Mouse (Mus musculus) 3134 (cell line): ENCODE data around the gene Dnajc3.

ENCODE experiments used
- DNase-seq: peaks from one replicate; pipeline ENCODE4 v3.0.0-alpha.2; 2011; ENCODE audit warnings: low spot score; ENCODE audit not compliant: insufficient read length; ENCODE audit errors: extremely low read depth

Gene Dnajc3

DNA sequence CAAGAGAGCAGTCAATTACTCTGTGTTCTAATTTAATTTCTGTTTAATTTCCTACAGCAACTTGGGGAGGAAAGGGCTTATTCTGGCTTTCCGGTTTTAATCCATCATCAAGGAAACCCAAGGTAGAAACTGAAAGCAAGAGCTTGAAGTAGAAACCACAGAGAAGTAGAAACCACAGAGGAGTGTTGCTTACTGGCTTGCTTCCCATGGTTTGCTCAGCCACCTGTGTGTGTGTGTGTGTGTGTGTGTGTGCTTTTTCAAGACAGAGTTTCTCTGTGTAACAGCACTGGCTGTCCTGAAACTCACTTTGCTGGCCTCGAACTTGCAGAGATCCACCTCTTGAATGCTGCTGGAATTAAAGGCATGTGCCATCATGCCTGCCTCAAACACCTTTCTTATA is 8.0 kb upstream of the Dnajc3 start:
- peak; percentile 39 for DNase-seq

DNA sequence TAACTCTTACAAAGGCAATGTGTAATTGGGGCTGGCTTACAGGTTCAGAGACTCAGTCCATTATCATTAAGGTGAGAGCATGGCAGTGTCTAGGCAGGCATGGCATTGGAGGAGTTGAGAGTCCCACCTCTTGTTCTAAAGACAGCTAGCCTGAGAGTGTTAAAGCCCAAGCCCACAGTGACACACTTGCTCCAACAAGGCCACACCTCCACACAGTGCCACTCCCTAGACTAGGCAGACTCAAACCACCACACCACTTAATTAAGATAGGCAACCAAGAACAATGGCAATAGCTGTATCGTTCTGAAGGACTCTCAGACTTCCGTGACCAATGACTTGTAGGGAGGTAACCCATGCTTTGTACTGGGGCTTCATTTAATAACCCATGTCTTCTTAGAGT is 7.0 kb upstream of the Dnajc3 start:
- DNase-seq: no peak

DNA sequence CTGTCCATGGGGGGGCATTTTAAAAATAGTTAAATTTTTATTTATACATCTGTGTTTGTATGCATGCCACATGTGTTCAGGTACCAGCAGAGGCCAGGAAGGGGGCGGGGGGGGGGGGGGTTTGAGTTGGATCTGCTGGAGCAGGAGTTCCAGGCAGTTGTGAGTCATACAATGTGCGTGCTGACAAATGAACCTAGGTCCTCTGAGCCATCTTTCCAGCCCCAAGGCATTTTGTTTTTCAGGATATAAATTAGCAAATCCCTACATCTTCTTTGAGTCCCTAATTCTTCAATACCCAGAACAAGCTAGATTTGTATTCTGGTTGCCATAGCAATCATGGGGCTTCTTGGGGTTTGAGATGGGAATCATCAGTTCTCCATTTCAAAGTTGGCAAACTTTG is 6.6 kb upstream of the Dnajc3 start:
- DNase-seq: no peak

DNA sequence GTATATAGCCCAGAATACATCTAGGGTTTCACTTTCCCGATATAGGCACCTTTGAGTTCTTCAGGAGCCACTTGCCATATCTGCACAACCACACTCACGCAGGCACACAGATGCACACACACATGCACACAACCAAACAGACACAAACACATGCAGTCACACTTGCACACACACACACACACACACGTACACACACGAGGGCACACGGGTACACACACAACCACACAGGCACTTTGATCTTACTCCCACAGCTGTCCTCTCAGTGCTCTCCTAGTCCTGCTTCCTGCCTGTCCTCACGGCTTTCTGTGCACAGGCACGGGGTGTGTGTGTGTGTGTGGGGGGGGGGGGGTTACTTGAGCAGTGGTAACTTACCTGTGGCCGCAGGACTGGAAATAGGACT is 4.8 kb upstream of the Dnajc3 start:
- DNase-seq: no peak

DNA sequence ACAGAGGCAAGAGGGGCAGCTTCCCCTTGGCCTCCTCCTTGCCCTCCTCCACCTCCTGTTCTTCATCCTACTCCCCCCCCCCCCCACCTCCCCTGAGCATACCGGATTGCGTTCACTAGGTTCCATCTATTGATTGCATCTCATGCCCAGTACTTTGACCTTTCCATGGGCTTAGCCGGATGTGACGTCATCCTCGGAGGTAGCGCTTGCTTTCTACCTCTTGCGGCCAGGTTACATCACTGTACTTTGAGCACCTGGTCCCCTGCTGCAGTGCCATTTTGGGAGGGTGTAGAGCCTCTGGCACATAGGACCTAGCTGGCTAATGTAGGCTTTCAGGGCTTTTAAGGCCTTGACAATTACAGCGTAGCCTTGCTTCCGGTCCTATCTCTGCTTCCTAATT is 3.1 kb upstream of the Dnajc3 start:
- no peak for DNase-seq

DNA sequence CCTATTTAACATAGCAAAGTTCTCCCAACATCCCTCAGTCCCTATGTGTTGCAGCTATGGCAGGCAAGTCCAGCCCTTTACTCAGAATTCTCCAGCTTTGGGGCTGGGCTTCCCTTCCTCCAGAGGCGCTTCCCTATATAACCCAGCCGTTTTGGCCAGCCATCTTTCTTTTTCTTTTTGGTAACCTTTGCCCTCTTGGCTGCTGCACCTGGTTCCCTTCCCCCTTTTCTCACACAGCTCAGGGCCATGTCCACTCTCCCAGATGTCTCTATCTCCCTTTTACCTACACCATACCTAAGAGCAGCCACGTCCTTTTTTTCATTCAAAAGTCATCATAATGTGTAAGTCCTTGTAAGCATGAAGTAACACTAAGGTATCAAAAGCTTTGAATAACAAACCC is 1.5 kb upstream of the Dnajc3 start:
- DNase-seq: no peak

DNA sequence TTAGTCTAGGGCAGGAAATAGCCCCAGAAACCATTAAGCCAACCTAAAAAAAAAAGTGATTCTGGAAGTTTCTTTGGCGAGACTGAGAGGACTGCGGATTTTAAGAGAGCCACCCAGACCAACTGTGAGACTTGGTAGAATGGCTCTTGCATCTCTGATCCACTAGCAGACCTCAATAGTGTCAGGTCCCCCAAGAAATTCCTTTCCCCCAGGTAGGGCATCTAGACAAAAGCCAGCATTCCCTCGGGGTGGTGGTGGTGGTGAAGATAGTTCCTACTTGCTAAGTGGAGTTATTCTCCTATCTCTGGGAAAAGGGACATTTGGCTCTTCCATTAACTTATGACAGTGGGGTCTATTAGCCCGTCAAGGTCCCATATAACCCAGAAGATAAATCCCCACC is 824 bp upstream of the Dnajc3 start:
- no peak for DNase-seq

DNA sequence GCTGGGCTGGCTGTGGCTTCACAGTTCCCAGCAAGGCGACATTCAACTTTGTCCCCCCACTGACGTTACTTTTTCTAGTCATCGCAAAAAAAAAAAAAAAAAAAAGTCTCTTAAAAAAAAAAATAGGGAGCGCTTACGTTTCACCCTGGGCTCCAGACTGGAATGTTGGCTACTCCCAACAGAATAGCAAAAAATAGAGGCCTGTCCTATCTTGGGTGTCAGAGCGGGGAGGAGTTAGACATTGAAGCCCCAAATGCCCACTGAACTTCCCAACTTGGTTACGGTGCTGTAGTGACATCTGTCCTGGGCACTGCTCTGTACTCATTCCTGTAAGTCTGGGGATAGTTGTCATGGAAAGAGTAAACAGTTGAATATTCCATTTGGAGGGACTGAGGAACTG is 775 bp downstream of the Dnajc3 start:
- DNase-seq: no peak

DNA sequence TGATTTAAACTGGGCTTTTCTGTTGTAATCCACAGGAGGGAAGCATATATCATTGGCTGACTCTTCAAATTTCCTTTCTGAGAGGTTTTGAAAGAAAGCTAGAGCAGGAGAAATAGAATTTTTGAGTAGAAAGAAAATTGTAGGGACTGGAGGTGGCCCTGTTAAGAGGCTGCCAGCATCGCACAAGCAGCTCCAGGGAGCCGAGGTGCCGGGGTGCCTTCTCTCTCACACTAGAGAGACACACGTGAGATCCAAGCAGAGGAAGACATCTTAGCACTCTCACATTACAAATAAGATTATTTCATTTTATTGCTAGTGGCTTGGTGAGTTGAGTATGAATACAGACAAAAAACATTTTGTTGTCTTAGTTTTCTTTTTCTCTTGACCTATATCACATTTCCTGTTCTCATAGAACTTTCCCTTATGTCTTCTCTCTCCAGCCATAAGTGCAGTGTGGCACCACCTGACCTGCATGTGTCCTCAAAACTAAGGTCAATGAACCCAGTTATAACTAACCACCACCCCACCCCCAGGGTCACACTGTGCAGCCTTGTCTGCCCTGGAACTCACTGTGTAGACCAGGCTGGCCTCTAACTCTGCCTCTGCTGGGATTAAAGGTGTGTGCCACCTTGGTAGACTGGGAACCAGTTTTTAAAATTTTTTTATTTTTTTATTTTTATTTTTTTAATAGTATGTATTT is 3.2 kb downstream of the Dnajc3 start:
- DNase-seq: no peak

DNA sequence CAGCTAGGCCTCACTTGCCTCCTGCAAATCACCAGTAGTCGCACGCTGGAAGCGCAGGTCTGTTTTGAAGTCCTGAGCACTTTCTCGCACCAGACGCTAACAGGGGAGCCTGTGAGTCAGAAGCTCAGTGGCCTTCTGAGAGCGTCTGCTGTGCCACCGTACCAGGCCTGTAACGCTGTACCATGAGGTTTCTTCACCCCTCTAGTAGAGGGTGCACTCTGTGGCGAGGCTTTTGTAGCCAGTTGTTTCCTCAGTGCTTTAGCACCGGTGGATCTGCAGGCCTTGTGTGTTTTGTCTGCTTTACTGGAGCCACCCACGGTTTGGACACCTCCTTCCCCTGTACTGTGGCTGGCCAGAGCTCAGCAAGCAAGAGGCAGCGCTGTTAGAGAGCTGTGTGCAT is 4.3 kb downstream of the Dnajc3 start:
- DNase-seq: no peak

DNA sequence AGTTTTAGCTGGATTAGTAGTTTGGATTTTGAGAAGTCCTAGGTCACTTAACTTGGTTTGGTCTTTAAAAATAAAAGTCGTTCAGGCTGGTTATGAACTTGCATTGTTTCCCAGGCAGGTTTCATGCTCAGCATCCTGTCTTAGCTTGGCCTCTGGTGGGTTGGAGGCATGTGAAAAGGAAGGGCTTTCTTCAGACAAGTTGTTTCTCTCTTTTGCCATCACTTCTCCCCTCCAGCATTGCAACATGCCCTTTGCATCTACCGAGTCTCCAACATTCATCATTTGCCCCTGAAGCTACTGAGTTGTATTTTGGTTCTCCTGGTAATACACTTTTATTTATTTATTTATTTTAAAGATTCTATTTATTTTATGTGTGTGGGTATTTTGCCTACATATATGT is 6.9 kb downstream of the Dnajc3 start:
- no peak for DNase-seq

DNA sequence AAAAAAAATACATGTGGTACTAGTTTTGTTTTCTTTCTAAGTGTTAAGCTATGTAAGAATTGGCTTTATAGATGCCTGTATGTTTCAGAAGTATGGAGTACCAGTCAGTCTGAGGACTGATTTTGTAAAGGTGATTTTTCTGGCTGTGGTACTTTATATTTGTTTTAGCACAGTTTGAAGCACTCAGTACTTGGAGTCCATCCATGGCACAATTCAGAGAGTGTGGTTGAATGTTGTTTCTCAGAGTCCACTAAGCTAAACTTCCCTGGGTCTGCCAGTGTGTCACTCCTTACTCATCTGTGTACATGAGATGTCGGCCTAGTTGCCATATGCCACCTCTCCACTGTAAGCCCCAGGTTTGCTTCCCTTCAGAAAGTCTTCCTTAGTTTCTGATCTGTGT is 11.1 kb downstream of the Dnajc3 start:
- no peak for DNase-seq

DNA sequence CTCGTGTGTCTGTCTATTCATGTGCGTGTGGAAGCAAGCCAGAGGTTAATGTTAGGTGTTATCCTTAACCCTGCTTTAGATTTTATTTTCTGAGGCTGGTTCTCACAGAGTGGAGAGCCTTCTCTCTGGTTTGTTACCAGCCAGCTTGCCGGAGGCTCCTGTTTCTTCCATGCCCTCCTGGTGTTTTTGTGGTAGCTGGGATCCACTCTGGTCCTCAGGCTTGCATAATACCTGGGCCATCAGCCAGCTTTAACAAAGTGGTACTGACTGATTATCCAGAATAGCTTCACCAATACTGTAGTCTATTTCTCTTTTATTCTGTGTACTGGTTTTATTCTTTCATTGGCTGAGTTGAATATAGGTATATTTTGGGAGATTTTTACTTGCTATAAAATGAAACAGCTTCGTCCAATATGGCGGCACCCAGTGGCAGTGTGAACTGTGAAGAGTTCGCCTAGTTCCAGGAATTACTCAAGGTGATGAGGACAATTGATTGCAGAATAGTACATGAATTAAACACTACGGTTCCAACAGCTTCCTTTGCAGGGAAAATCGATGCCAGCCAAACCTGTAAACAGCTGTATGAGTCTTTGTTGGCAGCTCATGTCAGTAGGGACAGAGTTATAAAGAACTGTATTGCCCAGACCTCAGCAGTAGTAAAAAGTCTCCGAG is 14.3 kb downstream of the Dnajc3 start:
- DNase-seq: no peak

DNA sequence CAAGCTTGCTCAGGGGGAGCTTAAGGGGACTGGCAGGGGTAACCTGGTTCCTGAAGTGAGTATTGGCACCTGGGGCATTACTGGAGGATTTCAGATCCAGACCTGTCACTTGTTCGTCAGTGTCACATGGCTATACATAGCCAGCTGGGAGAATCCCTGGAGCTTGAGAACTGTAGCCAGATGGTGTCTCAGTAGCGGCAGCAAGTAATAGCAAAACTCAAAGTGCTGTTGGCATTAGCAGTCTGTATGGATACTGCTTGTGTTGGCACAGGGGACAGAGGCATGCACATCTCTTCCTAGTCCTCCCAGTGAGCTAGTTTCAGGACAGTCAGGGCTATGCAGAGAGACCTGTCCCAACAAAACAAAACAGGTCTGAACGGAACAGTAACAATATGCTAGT is 20.2 kb downstream of the Dnajc3 start:
- DNase-seq: no peak

DNA sequence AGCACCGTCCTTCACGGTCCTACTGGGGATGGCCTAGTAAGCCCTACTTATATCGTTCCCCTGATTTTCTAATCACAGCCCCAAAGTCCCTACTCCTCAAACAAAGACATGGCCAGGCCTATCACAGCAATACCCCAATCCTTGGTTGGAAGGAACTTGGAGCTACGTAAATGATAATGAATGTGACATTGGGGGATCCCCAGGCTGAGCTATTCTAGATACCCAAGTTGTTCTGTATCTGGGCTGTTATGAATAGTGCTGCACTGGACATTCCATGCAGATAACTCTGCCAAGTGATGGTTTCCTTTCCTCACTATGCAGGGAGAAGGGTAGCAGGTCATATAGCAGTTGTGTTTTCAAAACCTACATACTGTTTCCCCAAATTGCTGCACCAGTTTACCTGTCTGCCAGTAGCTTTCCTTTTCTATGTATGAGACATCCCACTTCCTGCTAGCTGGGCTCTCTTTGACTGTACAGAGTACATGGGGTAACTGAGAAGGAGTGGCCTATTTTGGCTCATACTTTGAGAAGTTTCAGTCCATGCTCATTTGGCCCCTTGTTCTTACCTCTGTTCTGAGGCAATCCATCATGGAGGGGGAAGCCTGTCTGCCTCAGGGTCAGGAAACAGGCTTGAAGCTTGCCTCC is 27.7 kb downstream of the Dnajc3 start:
- no peak for DNase-seq

DNA sequence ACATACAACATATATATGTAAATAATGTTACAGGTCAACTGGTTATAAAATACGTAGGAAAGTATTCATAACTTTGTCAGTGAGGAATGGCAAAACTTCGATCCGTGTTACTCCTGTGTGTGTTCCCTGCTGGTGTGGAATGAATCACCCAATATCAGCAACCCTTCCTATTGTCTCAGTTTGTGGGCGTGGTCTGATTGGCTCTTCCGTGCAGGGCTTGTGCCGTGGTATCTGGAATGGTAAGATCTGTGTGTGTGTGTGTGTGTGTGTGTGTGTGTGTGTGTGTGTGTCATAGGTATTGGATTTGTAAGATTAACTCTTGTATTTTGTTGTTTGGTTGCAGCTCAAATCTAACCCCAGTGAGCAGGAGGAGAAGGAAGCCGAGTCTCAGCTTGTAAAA is 29.9 kb downstream of the Dnajc3 start:
- DNase-seq: no peak

DNA sequence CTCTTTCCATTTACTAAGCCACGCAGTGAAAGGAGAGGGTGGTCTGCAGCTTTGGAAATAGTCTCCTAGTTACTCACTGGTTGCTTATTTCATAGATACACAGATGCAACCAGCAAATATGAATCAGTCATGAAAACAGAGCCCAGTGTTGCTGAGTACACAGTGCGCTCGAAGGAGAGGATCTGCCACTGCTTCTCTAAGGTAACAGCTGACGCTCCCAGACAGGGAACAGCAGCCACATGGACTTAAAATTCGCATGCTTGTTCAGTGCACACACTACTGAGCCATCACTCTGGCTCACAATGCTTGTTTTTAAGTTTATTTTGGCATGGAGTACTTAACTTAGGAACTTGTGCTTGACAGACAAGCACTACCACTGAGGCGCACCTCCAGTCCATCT is 34.5 kb downstream of the Dnajc3 start:
- no peak for DNase-seq

DNA sequence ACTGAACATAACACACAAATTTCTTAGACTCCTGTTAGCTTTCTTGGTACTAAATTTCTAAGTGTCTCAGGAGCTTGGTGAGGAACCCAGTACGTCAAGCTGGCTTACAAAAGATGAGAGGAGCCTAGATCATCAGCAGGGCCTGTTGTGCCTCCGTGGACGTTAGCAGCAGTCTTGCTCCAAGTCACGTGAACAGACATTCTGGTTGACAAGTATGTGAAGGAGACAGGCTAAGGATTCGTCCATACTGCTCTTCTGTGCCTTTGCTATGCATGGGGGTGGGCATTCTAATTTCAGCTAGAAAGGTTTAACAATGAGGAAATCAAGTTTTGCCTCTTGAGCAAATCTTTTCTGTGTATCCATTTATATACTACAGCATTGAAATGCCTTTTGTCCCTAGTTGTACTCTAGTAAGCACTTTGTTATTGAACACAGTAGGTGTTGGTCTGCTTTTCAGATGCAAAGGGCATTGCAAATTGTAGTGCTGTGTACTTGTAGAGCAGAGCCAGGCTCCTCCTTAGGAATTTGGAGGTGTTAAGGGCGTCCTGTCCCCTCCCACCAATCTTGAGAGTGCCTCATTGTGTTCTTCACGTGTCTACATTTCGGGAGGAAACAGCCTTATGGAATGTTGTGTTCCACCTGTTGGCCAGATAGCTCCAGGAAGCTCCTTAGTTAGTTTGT is 39.5 kb downstream of the Dnajc3 start:
- DNase-seq: no peak

DNA sequence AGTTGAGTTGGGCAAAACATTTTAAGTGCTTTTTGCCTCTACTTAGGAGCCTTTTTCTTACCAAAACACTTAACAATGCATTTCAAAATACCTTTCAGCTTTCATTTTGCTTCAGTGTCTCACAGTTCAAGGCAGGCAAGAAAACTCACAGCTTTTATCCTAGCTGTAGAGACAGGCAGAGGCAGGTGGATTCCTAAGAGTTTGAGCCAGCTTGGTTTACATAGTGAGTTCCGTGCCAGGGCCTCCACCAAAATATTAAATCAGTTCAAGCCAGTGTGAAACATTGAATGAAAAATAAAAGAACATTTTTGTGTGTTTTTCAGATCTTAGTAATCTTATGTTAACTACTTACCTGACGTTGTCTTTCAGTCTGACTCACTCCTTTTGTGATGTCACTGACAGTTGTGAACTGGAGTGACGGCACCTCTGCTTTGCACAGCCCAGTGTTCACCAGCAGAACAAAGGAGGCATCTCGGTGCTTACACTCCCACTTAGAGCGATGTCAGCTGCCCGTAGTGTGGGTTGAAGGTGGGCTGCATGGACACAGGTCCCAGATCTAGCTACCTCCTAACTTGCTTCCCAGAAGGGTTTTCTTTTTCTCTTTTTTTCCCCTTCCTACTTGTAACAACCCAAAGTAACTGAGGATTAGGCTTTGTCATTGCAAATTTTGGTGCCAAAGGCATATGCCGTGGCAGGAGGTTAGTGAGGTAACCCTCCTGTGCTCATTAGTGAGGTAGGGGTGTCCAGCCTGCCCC is 42.0 kb downstream of the Dnajc3 start:
- DNase-seq: no peak

DNA sequence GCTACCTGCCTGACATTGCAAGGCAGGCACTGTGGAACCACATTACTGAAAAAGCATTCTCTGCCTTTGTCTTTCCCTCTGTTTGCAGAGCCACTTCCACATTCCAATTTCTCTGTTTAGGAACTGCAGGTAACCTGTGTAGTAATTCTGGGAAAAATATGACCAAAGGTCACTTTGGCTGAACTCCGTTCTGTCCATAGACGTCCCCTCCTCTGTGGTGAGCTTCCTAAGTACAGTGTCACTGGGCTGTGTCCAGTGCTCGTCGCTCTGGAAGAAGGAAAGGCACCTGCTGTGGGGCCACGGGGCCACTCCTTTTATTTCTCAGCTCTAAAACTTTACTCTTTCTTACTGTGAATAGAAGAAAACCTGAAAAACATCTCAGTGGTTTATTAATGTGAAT is 42.6 kb downstream of the Dnajc3 start:
- no peak for DNase-seq

DNA sequence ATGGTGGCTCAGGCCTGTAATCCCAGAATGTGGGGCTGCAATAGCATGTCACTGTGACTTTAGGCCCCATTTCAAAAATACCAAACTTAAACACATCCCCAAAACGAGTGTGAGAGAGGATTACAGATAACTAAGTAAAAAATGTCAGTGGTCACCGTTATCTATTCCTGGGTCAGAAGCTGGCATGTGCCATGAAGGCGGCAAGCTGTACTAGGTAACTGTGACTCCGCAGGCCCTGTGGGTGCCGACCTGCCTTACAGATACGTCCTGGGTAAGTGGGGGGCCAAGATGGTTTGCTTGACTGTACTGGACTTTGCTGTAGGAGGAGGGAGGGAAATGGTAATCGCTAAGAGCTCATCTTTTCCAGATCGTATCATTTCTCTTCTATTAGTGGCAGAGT is 43.1 kb downstream of the Dnajc3 start:
- DNase-seq: no peak
